Mouse (Mus musculus) forebrain, embryonic 11.5 days (tissue): ENCODE measurements at regions not wholly inside any gene's neighbourhood (a gene's known extent, or its start where the extent isn't known, plus 50 kb on each side); places are given as distances from the start of the nearest gene placed in this dataset.

ENCODE experiments used
- ATAC-seq: fragments of 200-750 bp; cut with Nextera tagmentation; replicated peaks from 2 replicates; pipeline ENCODE4 v1.8.0; 2017; ENCODE audit warnings: moderate TSS enrichment; ENCODE audit not compliant: low FRiP score
- DNase-seq: peaks from one replicate; pipeline ENCODE4 v3.0.0-alpha.2; 2017; ENCODE audit warnings: low spot score
- H3K27ac ChIP-seq: fragments of 300-500 bp; sonication (generic); 2 replicates; pipeline ENCODE4 v1.5.1; 2014; ENCODE audit warnings: low read depth, low read length
- H3K27me3 ChIP-seq: fragments of 300-500 bp; sonication (generic); 2 replicates; pipeline ENCODE4 v1.6.1; 2014; ENCODE audit warnings: mild to moderate bottlenecking, low read length, mixed read lengths; ENCODE audit not compliant: control insufficient read depth, insufficient read depth
- H3K36me3 ChIP-seq: fragments of 300-500 bp; sonication (generic); 2 replicates; pipeline ENCODE4 v1.6.1; 2014; ENCODE audit warnings: mild to moderate bottlenecking, low read length, moderate library complexity, mixed read lengths; ENCODE audit not compliant: control insufficient read depth, insufficient read depth
- H3K4me1 ChIP-seq: fragments of 300-500 bp; sonication (generic); replicated peaks from 2 replicates; pipeline ENCODE4 v1.6.1; 2014; ENCODE audit warnings: low read length, mixed read lengths; ENCODE audit not compliant: control insufficient read depth, insufficient read depth
- H3K4me2 ChIP-seq: fragments of 300-500 bp; sonication (generic); 2 replicates; pipeline ENCODE4 v1.6.1; 2014; ENCODE audit warnings: low read depth, mild to moderate bottlenecking, low read length, moderate library complexity, mixed read lengths; ENCODE audit not compliant: severe bottlenecking
- H3K4me3 ChIP-seq: fragments of 300-500 bp; sonication (generic); 2 replicates; pipeline ENCODE4 v1.5.1; 2014; ENCODE audit warnings: low read depth, low read length
- H3K9ac ChIP-seq: fragments of 300-500 bp; sonication (generic); 2 replicates; pipeline ENCODE4 v1.6.1; 2014; ENCODE audit warnings: low read length
- H3K9me3 ChIP-seq: fragments of 300-500 bp; sonication (generic); 2 replicates; pipeline ENCODE4 v1.6.1; 2016; ENCODE audit warnings: low read length, mixed read lengths; ENCODE audit not compliant: control insufficient read depth
- WGBS: fragments of 180-500 bp; shearing (Covaris S2); extraction: QIAGEN DNeasy Blood & Tissue Kit; methylation state at CpG from one replicate; pipeline ENCODE4 v1.1.7; 2014; 5-methylcytosine and 5-hydroxymethylcytosine counted together

DNA sequence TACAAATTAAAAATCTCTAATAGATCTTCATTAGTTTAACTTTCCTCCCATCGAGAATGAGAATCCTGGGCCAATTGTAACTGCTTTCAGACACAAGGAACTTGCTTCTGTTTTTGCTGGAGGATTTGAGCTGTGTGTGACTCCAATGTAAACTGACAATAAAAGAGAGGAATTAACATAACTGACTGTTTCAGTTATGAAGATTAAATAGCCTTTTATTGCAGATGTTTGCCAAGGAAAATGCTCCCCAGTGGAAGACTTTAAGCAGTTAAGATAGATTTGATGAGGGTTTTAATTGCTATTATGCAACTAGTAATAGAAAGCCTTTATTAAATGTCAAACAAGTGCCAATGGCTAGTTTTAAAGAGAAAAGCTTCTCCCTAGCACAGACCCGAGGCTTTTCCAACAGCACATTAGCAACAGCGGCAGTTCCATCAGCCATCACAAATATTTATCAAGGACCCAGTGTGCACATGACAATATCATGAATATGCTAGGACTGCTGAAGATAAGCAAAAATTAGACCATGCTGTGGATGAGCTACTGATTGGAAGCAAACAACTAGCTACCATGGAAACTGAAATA lies 398.6 kb upstream of the Dmac1 start:
- Histone ChIP-seq H3K27ac (no peak overlapping the region), H3K9me3 (no peaks in the 10 kb centered on the region), H3K36me3 (no peaks in the 10 kb centered on the region), H3K4me2 (no peak overlapping the region), H3K27me3 (no peaks in the 10 kb centered on the region), H3K4me3 (no peak overlapping the region), H3K9ac (no peak overlapping the region), H3K4me1 (no peaks in the 10 kb centered on the region)
- no peak for DNase-seq
- ATAC-seq: no peak
- 77% methylated on average over 3 of the region's 3 CpGs for WGBS

DNA sequence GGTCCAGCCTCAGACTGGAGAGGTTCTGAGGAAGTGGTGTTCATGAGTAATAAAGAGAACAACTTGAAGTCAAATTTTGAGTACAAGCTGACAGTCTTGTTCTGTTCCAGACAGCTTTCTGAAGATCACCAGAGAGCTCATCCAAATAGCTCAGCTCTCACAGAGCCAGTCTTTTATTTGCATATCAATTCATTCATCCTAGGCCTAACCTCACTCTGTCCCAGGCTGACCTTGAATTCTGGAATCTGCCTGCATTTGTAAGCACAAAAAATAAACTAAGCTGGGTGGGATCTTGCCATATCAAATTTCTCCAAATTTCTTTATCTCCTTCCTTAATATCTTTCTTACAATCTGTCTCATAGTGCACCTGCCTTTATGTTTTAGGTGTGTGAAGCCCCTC lies 362.9 kb upstream of the Dmac1 start:
- H3K9ac ChIP-seq: no peak overlapping the region
- no peaks in the 10 kb centered on the region for H3K4me1 ChIP-seq
- DNase-seq (no peak), ATAC-seq (no peak)
- H3K4me2 ChIP-seq: no peak overlapping the region
- H3K9me3 ChIP-seq: no peaks in the 10 kb centered on the region
- H3K27me3 ChIP-seq: no peaks in the 10 kb centered on the region
- no peak overlapping the region for H3K4me3 ChIP-seq
- no peaks in the 10 kb centered on the region for H3K36me3 ChIP-seq
- no peak overlapping the region for H3K27ac ChIP-seq

DNA sequence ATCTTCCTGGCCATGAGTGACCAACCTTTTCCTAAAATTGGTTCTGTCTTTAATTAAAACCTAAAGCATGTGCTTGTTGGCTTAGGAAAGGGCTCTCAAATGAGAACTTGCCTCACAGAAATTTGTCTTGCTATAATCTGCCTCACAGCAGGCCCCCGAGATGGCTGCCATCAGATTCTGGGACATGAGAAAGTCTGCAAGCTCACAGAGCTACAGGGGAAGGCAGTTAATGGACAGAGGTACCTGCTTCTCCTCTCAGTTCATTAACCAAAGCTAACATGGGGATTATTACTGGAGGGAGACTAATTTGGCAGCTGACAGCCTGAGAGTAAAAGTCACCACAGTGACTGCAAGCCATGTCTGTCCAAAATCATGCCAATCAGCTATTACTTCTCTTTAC lies 358.5 kb upstream of the Dmac1 start:
- Histone ChIP-seq H3K4me3 (no peak overlapping the region), H3K9me3 (no peaks in the 10 kb centered on the region), H3K36me3 (no peaks in the 10 kb centered on the region), H3K27me3 (no peaks in the 10 kb centered on the region), H3K4me2 (no peak overlapping the region), H3K27ac (no peak overlapping the region), H3K4me1 (no peaks in the 10 kb centered on the region), H3K9ac (no peak overlapping the region)
- ATAC-seq (no peak), DNase-seq (no peak)
- WGBS: 38% methylated on average over 1 of the region's 1 CpGs

DNA sequence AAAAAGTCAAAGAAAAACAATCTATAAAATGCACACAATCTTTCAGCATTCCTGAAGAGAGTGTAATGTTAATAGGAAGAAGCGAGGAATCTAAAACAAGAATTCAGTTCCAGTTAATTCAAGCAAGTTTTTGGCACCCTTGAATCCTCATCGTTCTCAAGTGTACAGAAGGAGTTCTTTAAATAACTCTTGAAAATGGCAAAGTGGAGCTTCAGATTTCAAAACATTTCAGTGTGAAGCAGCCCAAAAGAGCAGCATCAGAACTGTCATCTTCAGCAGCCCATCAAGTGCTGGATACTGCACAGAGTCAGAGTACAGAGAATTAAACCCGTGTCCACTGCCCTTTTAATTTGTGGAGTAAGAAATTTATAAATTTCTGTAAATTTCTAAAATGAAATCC lies 311.8 kb upstream of the Dmac1 start:
- no peak overlapping the region for H3K4me3 ChIP-seq
- 87% methylated on average over 3 of the region's 3 CpGs for WGBS
- H3K9ac ChIP-seq: no peak overlapping the region
- DNase-seq: no peak
- no peaks in the 10 kb centered on the region for H3K36me3 ChIP-seq
- H3K27ac ChIP-seq: no peak overlapping the region
- no peaks in the 10 kb centered on the region for H3K27me3 ChIP-seq
- H3K9me3 ChIP-seq: no peaks in the 10 kb centered on the region; the same call in 1 of the 2 replicates
- H3K4me1 ChIP-seq: no peaks in the 10 kb centered on the region
- no peak overlapping the region for H3K4me2 ChIP-seq
- no peak for ATAC-seq

DNA sequence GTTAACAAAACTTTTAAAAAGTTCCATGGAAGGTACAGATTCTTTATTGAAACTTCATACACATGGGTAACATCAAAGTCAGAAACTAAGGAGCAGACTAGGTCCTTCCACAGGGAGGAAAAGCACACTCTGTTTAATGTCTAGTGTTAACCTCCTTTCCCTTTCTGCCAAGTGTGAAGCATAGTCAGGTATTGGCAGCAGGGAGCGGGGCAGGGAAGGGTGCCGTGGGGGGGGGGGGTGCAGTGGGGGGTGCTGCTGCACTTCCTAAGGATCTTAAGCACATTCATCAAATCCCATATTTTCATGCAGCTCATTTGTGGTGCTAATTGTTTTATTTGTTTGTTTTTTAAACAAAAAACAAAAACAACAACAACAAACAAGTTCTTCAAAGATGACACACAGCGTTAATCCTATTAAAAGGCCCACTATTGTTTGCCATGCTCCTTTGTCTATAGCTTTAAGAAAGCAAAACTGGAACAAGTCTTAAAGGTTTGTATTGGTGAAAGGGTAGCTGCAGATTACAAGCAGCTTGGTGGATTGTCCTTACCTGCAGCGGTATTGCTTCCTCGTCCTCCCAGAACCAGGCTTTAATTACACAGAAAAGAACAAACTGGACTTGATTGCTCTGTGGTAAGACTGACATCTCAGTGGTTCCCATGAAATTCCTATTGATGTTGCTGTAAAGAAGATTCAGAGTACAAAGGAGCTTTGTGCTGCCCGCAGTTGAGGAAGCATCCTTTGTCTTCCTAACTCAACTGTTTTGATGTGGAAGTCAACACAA lies 310.2 kb upstream of the Dmac1 start:
- Histone ChIP-seq H3K27me3 (no peaks in the 10 kb centered on the region), H3K36me3 (no peaks in the 10 kb centered on the region), H3K4me2 (no peak overlapping the region), H3K9ac (no peak overlapping the region), H3K9me3 (no peaks in the 10 kb centered on the region), H3K4me1 (no peaks in the 10 kb centered on the region), H3K27ac (no peak overlapping the region), H3K4me3 (no peak overlapping the region)
- DNase-seq (no peak), ATAC-seq (no peak)
- 25% methylated on average over 6 of the region's 6 CpGs for WGBS

DNA sequence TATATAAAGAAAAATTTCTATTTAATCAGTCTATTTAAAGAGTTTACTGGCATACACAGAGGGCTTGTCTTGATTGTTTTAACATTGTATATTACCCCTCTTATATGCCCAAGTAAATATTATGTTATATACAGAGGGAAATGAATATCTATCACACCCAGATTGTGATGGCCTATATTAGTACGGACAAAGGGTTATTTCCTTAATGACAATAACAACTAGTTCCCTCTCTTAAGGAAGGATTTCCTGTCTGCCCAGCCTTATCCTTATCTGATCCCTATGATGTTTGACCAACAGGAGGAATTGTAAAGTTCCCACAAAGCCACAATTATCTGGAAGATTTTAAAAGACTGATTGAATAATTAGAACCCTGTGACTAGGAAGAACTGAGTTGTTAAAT lies 301.8 kb upstream of the Dmac1 start:
- Histone ChIP-seq H3K9ac (no peak overlapping the region), H3K4me2 (no peak overlapping the region), H3K4me3 (no peak overlapping the region), H3K36me3 (no peaks in the 10 kb centered on the region), H3K27me3 (no peaks in the 10 kb centered on the region), H3K4me1 (no peaks in the 10 kb centered on the region), H3K27ac (no peak overlapping the region), H3K9me3 (no peaks in the 10 kb centered on the region)
- ATAC-seq: no peak
- DNase-seq: no peak
- WGBS: 90% methylated on average over 1 of the region's 1 CpGs

DNA sequence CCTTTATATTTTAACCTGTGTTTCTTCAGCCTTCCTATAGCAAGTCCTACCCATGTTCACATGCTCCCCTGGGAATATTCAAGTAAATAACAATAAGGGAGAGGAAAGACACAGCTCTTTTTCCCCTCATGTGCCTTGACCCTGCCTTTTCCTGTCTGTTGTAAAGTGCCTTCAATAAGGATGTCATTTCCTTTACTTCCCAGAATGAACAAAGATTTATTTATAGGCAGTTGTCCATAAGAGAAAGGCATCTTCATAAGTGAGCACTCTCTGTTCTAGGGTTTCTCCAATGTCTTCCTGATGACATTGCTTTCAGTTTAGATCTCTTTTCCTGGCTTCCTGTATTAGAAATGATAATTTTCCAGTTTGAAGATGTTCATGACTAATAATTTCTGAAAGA lies 294.5 kb upstream of the Dmac1 start:
- no peak for DNase-seq
- no peak overlapping the region for H3K4me2 ChIP-seq
- no peaks in the 10 kb centered on the region for H3K4me1 ChIP-seq
- H3K9ac ChIP-seq: no peak overlapping the region
- H3K9me3 ChIP-seq: no peaks in the 10 kb centered on the region
- H3K27ac ChIP-seq: no peak overlapping the region
- H3K27me3 ChIP-seq: no peaks in the 10 kb centered on the region
- H3K36me3 ChIP-seq: no peaks in the 10 kb centered on the region
- H3K4me3 ChIP-seq: no peak overlapping the region
- ATAC-seq: no peak

DNA sequence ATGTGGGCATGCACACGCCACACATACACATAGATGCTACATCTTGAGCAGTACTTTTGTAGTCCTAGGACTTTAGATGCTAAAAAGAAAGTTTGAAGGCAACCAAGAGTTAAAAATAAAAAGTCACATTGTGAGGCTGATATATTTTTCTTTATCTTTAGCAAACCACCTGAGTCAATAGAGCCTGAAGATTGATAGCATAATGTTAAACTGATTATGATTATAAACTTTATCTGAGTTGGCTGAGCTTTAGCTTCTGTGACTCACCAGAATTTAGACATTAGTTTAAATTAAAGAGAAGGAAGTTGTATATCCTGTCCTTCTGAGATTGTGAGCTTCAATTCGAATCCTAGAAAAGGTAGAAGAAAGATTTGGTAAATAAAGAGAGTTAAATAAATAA lies 289.5 kb upstream of the Dmac1 start:
- DNase-seq: no peak
- no peak overlapping the region for H3K4me2 ChIP-seq
- no peaks in the 10 kb centered on the region for H3K27me3 ChIP-seq
- H3K4me1 ChIP-seq: no peaks in the 10 kb centered on the region
- H3K9ac ChIP-seq: no peak overlapping the region
- H3K27ac ChIP-seq: no peak overlapping the region
- H3K36me3 ChIP-seq: no peaks in the 10 kb centered on the region
- 90% methylated on average over 2 of the region's 2 CpGs for WGBS
- no peak overlapping the region for H3K4me3 ChIP-seq
- no peaks in the 10 kb centered on the region for H3K9me3 ChIP-seq
- no peak for ATAC-seq

DNA sequence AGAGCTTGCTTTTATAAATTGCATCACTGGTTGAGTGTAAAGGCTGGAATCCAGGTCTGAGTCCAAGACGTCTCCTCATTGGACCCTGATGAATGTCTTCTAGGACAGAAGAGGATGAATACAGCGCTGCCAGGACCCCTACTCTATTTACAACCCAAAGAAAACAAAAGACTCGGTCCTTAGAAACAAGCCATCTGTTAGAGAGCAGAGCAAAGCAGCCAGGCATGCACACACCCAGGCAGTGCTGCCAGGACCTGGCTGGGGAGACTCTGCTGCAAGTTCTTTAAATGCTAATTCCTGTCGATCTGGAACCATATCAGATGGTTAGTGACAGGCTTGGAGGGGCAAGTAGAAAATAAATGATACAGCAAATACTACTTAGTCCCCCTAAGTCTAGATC lies 284.4 kb upstream of the Dmac1 start:
- Histone ChIP-seq H3K4me1 (peaks cover 3% of the 10 kb centered on the region; the same call in 1 of the 2 replicates), H3K36me3 (no peaks in the 10 kb centered on the region), H3K4me3 (no peak overlapping the region), H3K4me2 (no peak overlapping the region), H3K27ac (no peak overlapping the region), H3K9ac (no peak overlapping the region), H3K9me3 (no peaks in the 10 kb centered on the region), H3K27me3 (no peaks in the 10 kb centered on the region)
- peak; percentile 81 for ATAC-seq
- 8% methylated on average over 4 of the region's 4 CpGs for WGBS
- DNase-seq: no peak
